Mouse (Mus musculus): ENCODE data around the gene Gm28635. TPM values are rescaled to one million over a fixed set of nuclear protein-coding genes. Genes with fewer than 3 reads are reported as not detected.

Gm28635 gene
- polyA plus RNA-seq, 1 experiment from 2014 or later, result not detected

DNA sequence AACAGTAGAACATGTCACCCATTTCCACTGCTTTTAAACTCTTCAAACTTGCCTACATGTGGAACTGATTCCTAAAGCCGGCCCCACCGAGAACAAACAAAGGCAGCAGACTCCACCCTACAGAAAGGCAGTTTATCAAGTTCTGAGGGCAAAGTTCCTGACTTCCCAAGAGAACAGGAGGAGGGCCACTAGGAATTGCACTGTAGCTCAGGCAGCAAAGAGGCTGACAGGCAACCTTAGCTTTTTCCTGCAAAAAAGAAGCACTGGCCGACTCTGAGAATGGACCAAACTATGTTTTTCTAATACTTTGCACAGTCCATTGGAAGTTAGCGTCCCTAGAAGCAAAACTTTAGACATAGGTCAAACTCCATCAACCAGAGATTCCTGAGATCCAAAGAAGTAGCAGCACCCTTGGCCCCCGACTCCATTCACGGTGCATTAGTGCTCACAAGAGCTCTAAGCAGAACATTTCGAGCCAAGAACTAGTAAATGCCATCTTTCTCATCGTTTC, 41.6 kb downstream of the Gm28635 start:
- Histone ChIP-seq H3K27ac (peak overlapping the region; percentile 78), H3K4me3 (replicated peaks) (no peak overlapping the region; the same call in 1 of the 2 replicates), H3K9ac (no peak overlapping the region), H3K4me1 (replicated peaks) (peaks cover 89% of the 10 kb centered on the region), H3K9me3 (replicated peaks) (no peaks in the 10 kb centered on the region), H3K4me2 (peak overlapping the region; percentile 41), H3K27me3 (no peaks in the 10 kb centered on the region), H3K36me3 (no peaks in the 10 kb centered on the region; the same call in 1 of the 2 replicates)
- ATAC-seq (ENCODE audit: low read depth) (no peak), DNase-seq (no peak)
- WGBS (ENCODE audit: insufficient replicate concordance), result 40% methylated on average over 8 of the region's 8 CpGs

GRCm38 (mm10) chr2:84635611-84636010, 42.2 kb downstream of the Gm28635 start:
- Histone ChIP-seq H3K4me1 (replicated peaks) (peaks cover 82% of the 10 kb centered on the region), H3K36me3 (no peaks in the 10 kb centered on the region; the same call in 1 of the 2 replicates), H3K9ac (0 out of 2 replicates have a peak overlapping the region, but pooled peaks have one; percentile 17), H3K4me2 (peak overlapping the region; percentile 41), H3K27ac (peak overlapping the region; percentile 78), H3K4me3 (replicated peaks) (no peak overlapping the region), H3K9me3 (replicated peaks) (no peaks in the 10 kb centered on the region), H3K27me3 (no peaks in the 10 kb centered on the region)
- DNase-seq, result no peak
- WGBS (ENCODE audit: insufficient replicate concordance), result 32% methylated on average over 2 of the region's 2 CpGs
- peak; percentile 81 for ATAC-seq (ENCODE audit: low read depth)

DNA sequence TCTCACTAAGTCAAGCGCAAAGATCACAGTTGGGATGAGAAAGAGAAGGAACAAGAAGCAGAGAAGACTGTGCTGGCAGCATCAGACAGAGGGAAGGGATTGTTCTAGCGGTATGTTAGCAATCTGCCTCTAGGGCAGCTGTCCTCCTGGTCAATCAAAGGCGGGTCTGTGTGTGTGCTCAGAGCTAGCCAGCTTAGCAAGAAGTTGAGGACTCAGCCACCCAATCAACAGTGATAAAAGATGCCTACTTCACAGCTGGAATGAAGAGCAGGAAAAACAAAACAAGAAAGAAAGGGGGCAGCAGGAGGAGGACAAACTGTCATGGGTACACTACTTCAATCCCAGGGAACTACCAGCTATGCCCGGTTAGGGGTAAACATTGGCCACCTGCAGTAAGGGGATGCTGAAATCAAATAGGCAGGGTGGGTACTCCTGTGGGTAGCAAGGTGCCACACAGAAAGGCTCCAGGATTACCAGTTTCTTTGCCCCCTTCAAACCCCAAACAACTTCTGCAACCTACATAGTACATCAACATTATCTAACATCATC, 42.8 kb downstream of the Gm28635 start:
- ATAC-seq (ENCODE audit: low read depth), result no peak
- H3K27ac ChIP-seq, result peak overlapping the region; percentile 78
- no peak overlapping the region for H3K4me3 ChIP-seq (replicated peaks)
- peak overlapping the region; percentile 17; the same call in 1 of the 2 replicates for H3K9ac ChIP-seq
- WGBS (ENCODE audit: insufficient replicate concordance), result 31% methylated on average over 4 of the region's 4 CpGs
- no peak for DNase-seq
- H3K4me1 ChIP-seq (replicated peaks), result peaks cover 76% of the 10 kb centered on the region
- H3K36me3 ChIP-seq, result no peaks in the 10 kb centered on the region; the same call in 1 of the 2 replicates
- H3K27me3 ChIP-seq, result no peaks in the 10 kb centered on the region
- H3K4me2 ChIP-seq, result peak overlapping the region; percentile 41
- no peaks in the 10 kb centered on the region for H3K9me3 ChIP-seq (replicated peaks)

GRCm38 (mm10) chr2:84634006-84634405, 43.8 kb downstream of the Gm28635 start:
- ATAC-seq (ENCODE audit: low read depth), result no peak
- Histone ChIP-seq H3K4me3 (replicated peaks) (no peak overlapping the region), H3K9me3 (replicated peaks) (no peaks in the 10 kb centered on the region), H3K27me3 (no peaks in the 10 kb centered on the region), H3K9ac (0 out of 2 replicates have a peak overlapping the region, but pooled peaks have one; percentile 17), H3K4me1 (replicated peaks) (peaks cover 70% of the 10 kb centered on the region), H3K27ac (peak overlapping the region; percentile 78), H3K36me3 (no peaks in the 10 kb centered on the region; the same call in 1 of the 2 replicates), H3K4me2 (peak overlapping the region; percentile 41; the same call in 1 of the 2 replicates)
- DNase-seq, result no peak
- WGBS (ENCODE audit: insufficient replicate concordance), result 47% methylated on average over 4 of the region's 4 CpGs

GRCm38 (mm10) chr2:84632999-84633398, 44.8 kb downstream of the Gm28635 start:
- peak; percentile 39 for ATAC-seq (ENCODE audit: low read depth)
- H3K9ac ChIP-seq, result 0 out of 2 replicates have a peak overlapping the region, but pooled peaks have one; percentile 10
- H3K36me3 ChIP-seq, result no peaks in the 10 kb centered on the region; the same call in 1 of the 2 replicates
- no peaks in the 10 kb centered on the region for H3K27me3 ChIP-seq
- WGBS (ENCODE audit: insufficient replicate concordance), result under 1% methylated on average over 3 of the region's 3 CpGs
- H3K4me3 ChIP-seq (replicated peaks), result no peak overlapping the region
- peak overlapping the region; percentile 46 for H3K4me2 ChIP-seq
- DNase-seq, result no peak
- H3K27ac ChIP-seq, result peak overlapping the region; percentile 64
- H3K4me1 ChIP-seq (replicated peaks), result peaks cover 63% of the 10 kb centered on the region
- H3K9me3 ChIP-seq (replicated peaks), result no peaks in the 10 kb centered on the region

DNA sequence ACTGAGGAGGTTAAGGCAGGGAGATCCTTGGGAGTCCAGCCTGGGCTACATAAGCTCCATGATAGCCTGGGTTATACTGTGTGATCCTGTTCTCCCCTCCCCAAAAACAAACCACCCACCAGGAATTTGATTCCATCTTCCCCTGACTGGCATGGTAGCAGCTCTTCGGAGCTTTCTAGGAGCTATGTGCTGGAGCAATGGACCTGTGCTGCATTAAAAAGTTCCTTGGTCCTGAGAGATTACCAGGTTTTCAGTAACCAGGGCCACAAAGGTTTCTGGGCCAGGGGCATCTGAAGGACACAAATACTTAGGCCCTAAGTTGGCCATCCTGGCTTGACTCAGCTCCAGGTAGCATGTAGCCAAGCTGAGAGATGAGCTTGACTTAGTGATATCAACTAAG, 45.8 kb downstream of the Gm28635 start:
- Histone ChIP-seq H3K36me3 (no peaks in the 10 kb centered on the region; the same call in 1 of the 2 replicates), H3K4me2 (no peak overlapping the region), H3K9me3 (replicated peaks) (no peaks in the 10 kb centered on the region), H3K9ac (no peak overlapping the region), H3K27me3 (no peaks in the 10 kb centered on the region), H3K27ac (no peak overlapping the region; the same call in 1 of the 2 replicates), H3K4me1 (replicated peaks) (peaks cover 60% of the 10 kb centered on the region), H3K4me3 (replicated peaks) (no peak overlapping the region)
- no peak for ATAC-seq (ENCODE audit: low read depth)
- DNase-seq, result no peak
- 93% methylated on average over 1 of the region's 1 CpGs for WGBS (ENCODE audit: insufficient replicate concordance)

GRCm38 (mm10) chr2:84627036-84627435, 50.8 kb downstream of the Gm28635 start:
- no peak overlapping the region for H3K9ac ChIP-seq
- WGBS (ENCODE audit: insufficient replicate concordance), result 59% methylated on average over 3 of the region's 3 CpGs
- no peak overlapping the region for H3K4me3 ChIP-seq (replicated peaks)
- ATAC-seq (ENCODE audit: low read depth) (no peak), DNase-seq (no peak)
- no peak overlapping the region for H3K4me2 ChIP-seq
- no peaks in the 10 kb centered on the region for H3K27me3 ChIP-seq
- peaks cover 38% of the 10 kb centered on the region for H3K4me1 ChIP-seq (replicated peaks)
- H3K36me3 ChIP-seq, result peaks cover 7% of the 10 kb centered on the region
- no peaks in the 10 kb centered on the region for H3K9me3 ChIP-seq (replicated peaks)
- peak overlapping the region; percentile 44; the same call in 1 of the 2 replicates for H3K27ac ChIP-seq

DNA sequence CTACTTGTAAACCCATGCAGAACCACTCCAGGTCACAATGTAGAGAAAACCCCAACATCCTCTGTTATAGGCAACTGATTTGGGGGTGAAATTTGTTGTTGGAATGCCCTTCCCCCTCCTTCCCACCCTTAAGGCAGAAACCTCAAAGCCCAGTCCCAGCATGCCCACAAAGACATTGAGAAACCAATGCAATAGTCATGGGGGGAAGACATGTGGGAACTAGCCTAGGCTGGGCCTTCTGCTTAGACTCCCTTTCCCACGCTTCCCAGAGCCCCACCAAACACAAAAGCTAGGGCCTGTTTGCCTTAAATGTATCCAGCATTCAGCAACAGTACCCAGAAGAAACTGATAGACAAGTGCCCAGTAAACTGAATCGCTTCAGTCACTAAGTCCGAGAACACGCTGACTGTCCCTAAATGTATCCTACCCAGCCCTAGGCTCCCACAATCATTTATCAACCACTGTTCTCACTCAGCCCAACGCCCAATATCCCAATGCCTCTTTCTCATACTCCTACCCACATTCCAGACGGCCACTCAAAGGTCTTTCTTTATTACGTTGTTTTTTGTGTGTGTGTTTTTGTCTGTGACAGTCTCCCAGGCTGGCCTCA, 51.4 kb downstream of the Gm28635 start:
- ATAC-seq (ENCODE audit: low read depth), result no peak

GRCm38 (mm10) chr2:84624201-84624600, 53.6 kb downstream of the Gm28635 start:
- H3K27me3 ChIP-seq, result no peaks in the 10 kb centered on the region
- H3K4me1 ChIP-seq (replicated peaks), result peaks cover 37% of the 10 kb centered on the region
- H3K27ac ChIP-seq, result no peak overlapping the region
- DNase-seq (no peak), ATAC-seq (ENCODE audit: low read depth) (no peak)
- H3K4me3 ChIP-seq (replicated peaks), result no peak overlapping the region
- no peaks in the 10 kb centered on the region for H3K9me3 ChIP-seq (replicated peaks)
- WGBS (ENCODE audit: insufficient replicate concordance), result 87% methylated on average over 17 of the region's 17 CpGs
- no peak overlapping the region for H3K4me2 ChIP-seq
- peaks cover 26% of the 10 kb centered on the region for H3K36me3 ChIP-seq
- no peak overlapping the region for H3K9ac ChIP-seq

More for the DNA sequence above, 51.4 kb downstream of the Gm28635 start:
- H3K9ac ChIP-seq, result no peak overlapping the region
- DNase-seq, result no peak
- H3K36me3 ChIP-seq, result peaks cover 10% of the 10 kb centered on the region
- H3K27ac ChIP-seq, result no peak overlapping the region
- no peaks in the 10 kb centered on the region for H3K9me3 ChIP-seq (replicated peaks)
- H3K27me3 ChIP-seq, result no peaks in the 10 kb centered on the region
- H3K4me3 ChIP-seq (replicated peaks), result no peak overlapping the region
- H3K4me2 ChIP-seq, result no peak overlapping the region
- H3K4me1 ChIP-seq (replicated peaks), result peaks cover 36% of the 10 kb centered on the region
- whole genome bisulfite sequencing (ENCODE audit: insufficient replicate concordance), result 75% methylated on average over 7 of the region's 7 CpGs

GRCm38 (mm10) chr2:84623428-84624119, 54.3 kb downstream of the Gm28635 start:
- Histone ChIP-seq H3K36me3 (peaks cover 30% of the 10 kb centered on the region), H3K4me1 (replicated peaks) (peaks cover 41% of the 10 kb centered on the region), H3K9ac (no peak overlapping the region), H3K27ac (no peak overlapping the region), H3K9me3 (replicated peaks) (no peaks in the 10 kb centered on the region), H3K4me2 (no peak overlapping the region), H3K4me3 (replicated peaks) (no peak overlapping the region), H3K27me3 (no peaks in the 10 kb centered on the region)
- ATAC-seq (ENCODE audit: low read depth) (no peak), DNase-seq (no peak)
- 50% methylated on average over 3 of the region's 3 CpGs for WGBS (ENCODE audit: insufficient replicate concordance)

DNA sequence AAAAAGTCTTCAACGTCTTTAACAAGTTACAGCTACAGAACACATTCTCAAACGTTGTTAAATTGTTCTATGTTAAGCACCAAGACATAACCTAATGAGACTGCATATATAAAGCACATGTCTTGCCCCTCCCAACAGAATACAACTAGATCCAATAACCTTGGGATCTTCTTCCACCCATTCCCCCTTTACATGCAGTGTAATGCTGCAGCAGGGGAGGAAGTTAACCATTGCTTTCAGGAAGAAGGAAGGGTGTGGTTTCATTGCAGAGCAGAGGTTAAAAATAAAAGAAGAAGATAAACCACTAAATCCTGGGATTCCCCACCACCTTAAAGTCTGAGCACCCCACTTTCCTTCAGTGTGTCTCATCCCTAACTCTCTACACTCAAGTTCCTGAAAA, 55.2 kb downstream of the Gm28635 start:
- Histone ChIP-seq H3K27ac (no peak overlapping the region), H3K9ac (no peak overlapping the region), H3K27me3 (no peaks in the 10 kb centered on the region), H3K4me1 (replicated peaks) (peaks cover 37% of the 10 kb centered on the region), H3K9me3 (replicated peaks) (no peaks in the 10 kb centered on the region), H3K4me2 (no peak overlapping the region), H3K4me3 (replicated peaks) (no peak overlapping the region), H3K36me3 (peaks cover 31% of the 10 kb centered on the region)
- 59% methylated on average over 2 of the region's 2 CpGs for WGBS (ENCODE audit: insufficient replicate concordance)
- DNase-seq, result no peak
- no peak for ATAC-seq (ENCODE audit: low read depth)
